Mouse (Mus musculus): Measurements from ENCODE around the gene Rps6ka5. TPM values are rescaled to one million over a fixed set of nuclear protein-coding genes. Genes with fewer than 3 reads are reported as not detected.

Gene Rps6ka5
- polyA plus RNA-seq, 1 experiment from 2014 or later = 6.1 TPM

DNA sequence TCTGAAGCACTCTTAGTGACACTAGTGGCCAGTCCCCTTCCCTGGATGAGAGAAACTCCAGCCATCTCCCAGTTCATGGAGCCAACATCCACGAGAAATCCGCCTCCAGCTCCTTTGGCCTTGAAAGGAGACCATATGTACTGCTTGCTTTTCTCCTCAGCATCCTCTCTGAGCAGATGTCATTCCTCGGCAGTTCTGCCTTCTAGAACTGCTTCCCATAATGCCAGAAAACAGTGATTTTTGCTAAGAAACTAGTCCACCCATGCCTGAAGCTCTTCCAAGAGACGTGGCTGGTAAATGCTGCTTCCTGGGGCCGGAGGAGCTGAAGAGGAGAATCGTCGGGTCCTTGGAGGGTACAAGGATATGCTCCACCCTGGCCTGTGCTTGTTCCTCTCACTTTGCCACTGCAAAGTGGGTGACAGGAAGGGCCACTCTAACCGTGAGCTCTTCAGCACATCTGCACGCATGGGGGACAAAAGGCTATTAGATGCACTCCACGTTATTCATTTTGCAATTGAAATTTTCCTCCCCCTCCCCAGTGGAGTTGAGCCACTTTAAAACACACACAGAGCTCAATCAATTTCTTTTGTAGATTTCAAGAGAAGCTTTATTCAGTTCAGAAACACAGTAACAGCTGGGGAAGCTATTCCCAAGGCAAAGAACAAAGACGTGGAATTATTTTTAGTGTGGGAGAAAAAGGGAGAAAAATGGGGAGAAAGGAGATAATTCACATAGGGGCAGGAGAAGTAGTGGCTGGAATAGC, 36.1 kb upstream of the Rps6ka5 start:
- Histone ChIP-seq H3K27me3 (ENCODE audit: control insufficient read depth, insufficient read depth, low read length) (no peaks in the 10 kb centered on the region), H3K4me1 (ENCODE audit: control insufficient read depth, insufficient read depth, low read length) (no peaks in the 10 kb centered on the region), H3K9ac (ENCODE audit: low read depth, low read length) (no peak overlapping the region), H3K9me3 (replicated peaks; ENCODE audit: control insufficient read depth, low read length) (no peaks in the 10 kb centered on the region), H3K4me2 (no peak overlapping the region), H3K27ac (ENCODE audit: low read depth, low read length) (no peak overlapping the region), H3K4me3 (ENCODE audit: low read depth, low read length) (no peak overlapping the region), H3K36me3 (ENCODE audit: control insufficient read depth, insufficient read depth, low read length) (no peaks in the 10 kb centered on the region)
- ATAC-seq (replicated peaks; ENCODE audit: insufficient number of reproducible peaks, low FRiP score, low TSS enrichment) = no peak
- WGBS (ENCODE audit: insufficient replicate concordance) = 67% methylated on average over 11 of the region's 11 CpGs

DNA sequence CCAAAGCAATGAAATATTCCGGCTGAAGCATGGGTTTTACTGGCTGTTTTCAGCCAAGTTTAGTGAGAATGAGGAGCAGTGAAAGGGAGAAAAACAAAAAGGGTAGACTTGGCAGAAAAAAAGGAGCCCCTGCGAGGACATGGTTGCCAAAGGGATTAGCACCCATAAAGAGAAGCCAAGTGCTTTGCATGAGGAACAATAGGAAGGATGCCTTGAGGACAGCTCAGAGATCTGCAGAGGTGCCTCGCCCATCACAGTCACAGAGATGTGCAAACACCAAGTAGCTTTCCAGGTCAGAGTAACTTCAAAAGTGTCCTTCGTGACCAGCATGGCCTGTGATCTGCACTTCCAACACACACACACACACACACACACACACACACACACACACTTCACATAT, 30.6 kb upstream of the Rps6ka5 start:
- Histone ChIP-seq H3K4me2 (no peak overlapping the region), H3K36me3 (ENCODE audit: control insufficient read depth, insufficient read depth, low read length) (no peaks in the 10 kb centered on the region), H3K4me1 (ENCODE audit: control insufficient read depth, insufficient read depth, low read length) (no peaks in the 10 kb centered on the region), H3K9me3 (replicated peaks; ENCODE audit: control insufficient read depth, low read length) (no peaks in the 10 kb centered on the region), H3K27me3 (ENCODE audit: control insufficient read depth, insufficient read depth, low read length) (no peaks in the 10 kb centered on the region), H3K9ac (ENCODE audit: low read depth, low read length) (no peak overlapping the region), H3K4me3 (ENCODE audit: low read depth, low read length) (no peak overlapping the region), H3K27ac (ENCODE audit: low read depth, low read length) (no peak overlapping the region)
- no peak for ATAC-seq (replicated peaks; ENCODE audit: insufficient number of reproducible peaks, low FRiP score, low TSS enrichment)
- WGBS (ENCODE audit: insufficient replicate concordance) = 60% methylated on average over 4 of the region's 4 CpGs

DNA sequence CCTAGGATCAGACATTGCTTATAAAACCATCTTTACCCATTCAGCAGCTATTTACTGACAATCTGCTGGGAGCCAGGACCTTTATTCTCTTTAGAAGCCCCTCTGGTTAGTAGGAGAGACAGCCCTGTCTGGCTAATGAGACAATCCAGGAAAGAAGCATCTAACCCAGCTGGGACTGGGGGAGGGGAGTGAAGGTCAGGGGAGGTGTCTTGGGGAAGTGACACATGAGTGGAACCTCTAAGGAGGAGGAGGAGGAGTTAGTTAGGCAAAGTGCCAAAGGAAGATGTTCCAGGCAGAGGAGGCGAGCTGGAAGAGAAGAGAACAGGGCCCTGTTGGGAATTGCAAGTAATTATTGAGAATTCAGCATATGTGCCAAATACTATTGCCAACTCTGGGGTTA, 26.9 kb upstream of the Rps6ka5 start:
- H3K36me3 ChIP-seq (ENCODE audit: control insufficient read depth, insufficient read depth, low read length) = no peaks in the 10 kb centered on the region
- no peak overlapping the region for H3K4me3 ChIP-seq (ENCODE audit: low read depth, low read length)
- H3K27ac ChIP-seq (ENCODE audit: low read depth, low read length) = no peak overlapping the region
- no peaks in the 10 kb centered on the region for H3K27me3 ChIP-seq (ENCODE audit: control insufficient read depth, insufficient read depth, low read length)
- WGBS (ENCODE audit: insufficient replicate concordance) = 57% methylated on average over 1 of the region's 1 CpGs
- no peaks in the 10 kb centered on the region for H3K9me3 ChIP-seq (replicated peaks; ENCODE audit: control insufficient read depth, low read length)
- no peak overlapping the region for H3K9ac ChIP-seq (ENCODE audit: low read depth, low read length)
- no peak overlapping the region for H3K4me2 ChIP-seq
- H3K4me1 ChIP-seq (ENCODE audit: control insufficient read depth, insufficient read depth, low read length) = no peaks in the 10 kb centered on the region
- ATAC-seq (replicated peaks; ENCODE audit: insufficient number of reproducible peaks, low FRiP score, low TSS enrichment) = no peak

DNA sequence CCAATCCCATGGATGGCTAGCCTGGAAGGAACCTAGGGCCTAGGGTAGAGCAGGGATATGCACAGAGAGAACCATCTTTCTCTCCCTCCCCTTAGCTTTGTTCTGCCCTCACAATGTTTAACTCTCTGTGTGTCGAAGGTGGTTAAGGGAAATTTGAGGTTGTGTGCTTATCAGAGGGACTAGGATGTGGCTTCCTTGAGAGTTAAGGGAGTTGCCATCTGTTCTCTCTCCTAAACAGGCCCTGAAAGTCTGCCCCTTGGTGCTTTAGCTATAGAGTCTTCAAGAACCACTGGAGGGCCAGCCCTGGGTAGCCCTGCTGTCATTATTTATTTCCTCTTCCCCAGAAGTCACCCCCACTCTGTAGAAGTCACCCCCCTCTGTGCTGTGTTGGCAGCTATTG, 26.2 kb upstream of the Rps6ka5 start:
- Histone ChIP-seq H3K27me3 (ENCODE audit: control insufficient read depth, insufficient read depth, low read length) (no peaks in the 10 kb centered on the region), H3K36me3 (ENCODE audit: control insufficient read depth, insufficient read depth, low read length) (no peaks in the 10 kb centered on the region), H3K4me3 (ENCODE audit: low read depth, low read length) (no peak overlapping the region), H3K9ac (ENCODE audit: low read depth, low read length) (no peak overlapping the region), H3K9me3 (replicated peaks; ENCODE audit: control insufficient read depth, low read length) (no peaks in the 10 kb centered on the region), H3K27ac (ENCODE audit: low read depth, low read length) (no peak overlapping the region), H3K4me2 (no peak overlapping the region), H3K4me1 (ENCODE audit: control insufficient read depth, insufficient read depth, low read length) (no peaks in the 10 kb centered on the region)
- no peak for ATAC-seq (replicated peaks; ENCODE audit: insufficient number of reproducible peaks, low FRiP score, low TSS enrichment)
- 59% methylated on average over 1 of the region's 1 CpGs for WGBS (ENCODE audit: insufficient replicate concordance)

DNA sequence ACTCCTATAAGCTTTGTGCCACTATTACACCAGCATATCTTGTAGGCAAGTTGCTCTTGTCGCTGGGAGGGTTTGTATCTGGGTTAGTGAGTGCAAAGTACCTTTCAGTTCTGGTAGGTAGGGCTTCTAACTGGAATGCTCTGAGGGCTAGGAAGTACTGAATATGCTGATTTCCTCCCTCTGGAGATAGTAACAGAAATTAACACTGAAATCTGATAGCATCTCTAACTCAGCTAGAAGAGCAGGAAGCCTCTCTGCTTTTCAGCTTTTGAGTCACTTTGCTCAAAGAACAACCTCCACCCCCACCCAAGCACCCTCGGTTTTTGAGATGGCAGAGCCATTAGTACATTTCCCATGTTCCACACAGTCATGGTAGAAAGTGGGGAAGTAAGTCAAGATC, 15.7 kb upstream of the Rps6ka5 start:
- no peaks in the 10 kb centered on the region for H3K27me3 ChIP-seq (ENCODE audit: control insufficient read depth, insufficient read depth, low read length)
- no peak overlapping the region for H3K4me3 ChIP-seq (ENCODE audit: low read depth, low read length)
- no peaks in the 10 kb centered on the region for H3K9me3 ChIP-seq (replicated peaks; ENCODE audit: control insufficient read depth, low read length)
- H3K36me3 ChIP-seq (ENCODE audit: control insufficient read depth, insufficient read depth, low read length) = no peaks in the 10 kb centered on the region
- H3K4me1 ChIP-seq (ENCODE audit: control insufficient read depth, insufficient read depth, low read length) = no peaks in the 10 kb centered on the region
- H3K4me2 ChIP-seq = no peak overlapping the region
- WGBS (ENCODE audit: insufficient replicate concordance) = 51% methylated on average over 2 of the region's 2 CpGs
- H3K9ac ChIP-seq (ENCODE audit: low read depth, low read length) = no peak overlapping the region
- no peak for ATAC-seq (replicated peaks; ENCODE audit: insufficient number of reproducible peaks, low FRiP score, low TSS enrichment)
- no peak overlapping the region for H3K27ac ChIP-seq (ENCODE audit: low read depth, low read length)

DNA sequence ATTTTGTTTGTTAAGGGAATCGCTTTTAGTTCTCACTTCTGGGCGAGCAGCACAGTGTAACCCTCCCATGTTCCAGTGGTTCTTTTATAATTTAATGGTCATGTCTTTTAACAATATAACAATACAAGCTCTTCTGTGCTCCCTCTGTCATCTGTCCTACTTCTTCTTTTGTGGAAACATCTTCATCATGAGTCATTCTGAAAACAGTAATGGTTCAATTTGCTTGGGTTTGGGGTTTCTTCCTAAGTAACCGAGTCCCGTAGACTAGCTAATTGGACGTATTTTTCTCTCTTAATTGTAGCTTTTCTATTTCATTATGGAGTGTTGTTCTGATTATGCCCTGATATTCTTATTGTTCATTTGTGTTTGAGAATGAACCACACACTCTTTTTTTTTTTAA, 13.5 kb upstream of the Rps6ka5 start:
- Histone ChIP-seq H3K9ac (ENCODE audit: low read depth, low read length) (no peak overlapping the region), H3K4me3 (ENCODE audit: low read depth, low read length) (no peak overlapping the region), H3K9me3 (replicated peaks; ENCODE audit: control insufficient read depth, low read length) (no peaks in the 10 kb centered on the region), H3K4me1 (ENCODE audit: control insufficient read depth, insufficient read depth, low read length) (no peaks in the 10 kb centered on the region), H3K27me3 (ENCODE audit: control insufficient read depth, insufficient read depth, low read length) (no peaks in the 10 kb centered on the region), H3K4me2 (no peak overlapping the region), H3K36me3 (ENCODE audit: control insufficient read depth, insufficient read depth, low read length) (no peaks in the 10 kb centered on the region), H3K27ac (ENCODE audit: low read depth, low read length) (no peak overlapping the region)
- 85% methylated on average over 5 of the region's 5 CpGs for WGBS (ENCODE audit: insufficient replicate concordance)
- ATAC-seq (replicated peaks; ENCODE audit: insufficient number of reproducible peaks, low FRiP score, low TSS enrichment) = no peak

DNA sequence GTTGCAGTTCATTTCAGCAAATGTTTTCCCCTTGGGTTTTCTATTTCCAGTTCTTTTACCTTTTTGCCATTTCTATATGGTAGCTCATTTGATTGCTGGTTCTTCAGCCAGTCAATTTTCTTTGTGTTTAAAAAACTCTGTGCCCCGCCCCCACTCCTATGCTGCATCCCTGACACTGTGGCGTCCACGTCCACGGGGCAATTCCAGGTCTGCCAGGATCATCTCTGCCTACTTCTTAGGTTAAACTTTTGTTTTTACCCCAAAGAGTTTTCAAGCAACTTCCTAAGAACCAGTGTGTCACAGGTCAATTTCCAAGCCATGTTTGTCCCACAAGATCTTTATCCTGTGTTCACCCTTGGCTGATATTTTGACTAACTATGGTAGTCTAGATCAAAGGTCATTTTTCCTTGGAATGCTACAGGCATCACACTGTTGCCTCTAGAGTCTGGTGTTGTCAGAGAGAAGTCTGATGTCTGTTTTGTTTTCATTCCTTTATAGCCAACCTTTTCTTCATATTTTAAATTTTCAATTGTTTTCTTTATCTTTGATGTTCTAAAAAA, 12.3 kb upstream of the Rps6ka5 start:
- H3K36me3 ChIP-seq (ENCODE audit: control insufficient read depth, insufficient read depth, low read length) = no peaks in the 10 kb centered on the region
- H3K4me1 ChIP-seq (ENCODE audit: control insufficient read depth, insufficient read depth, low read length) = no peaks in the 10 kb centered on the region
- WGBS (ENCODE audit: insufficient replicate concordance) = 67% methylated on average over 4 of the region's 4 CpGs
- H3K27ac ChIP-seq (ENCODE audit: low read depth, low read length) = no peak overlapping the region
- ATAC-seq (replicated peaks; ENCODE audit: insufficient number of reproducible peaks, low FRiP score, low TSS enrichment) = no peak
- H3K9me3 ChIP-seq (replicated peaks; ENCODE audit: control insufficient read depth, low read length) = no peaks in the 10 kb centered on the region
- no peak overlapping the region for H3K9ac ChIP-seq (ENCODE audit: low read depth, low read length)
- H3K27me3 ChIP-seq (ENCODE audit: control insufficient read depth, insufficient read depth, low read length) = no peaks in the 10 kb centered on the region
- no peak overlapping the region for H3K4me2 ChIP-seq
- no peak overlapping the region for H3K4me3 ChIP-seq (ENCODE audit: low read depth, low read length)

DNA sequence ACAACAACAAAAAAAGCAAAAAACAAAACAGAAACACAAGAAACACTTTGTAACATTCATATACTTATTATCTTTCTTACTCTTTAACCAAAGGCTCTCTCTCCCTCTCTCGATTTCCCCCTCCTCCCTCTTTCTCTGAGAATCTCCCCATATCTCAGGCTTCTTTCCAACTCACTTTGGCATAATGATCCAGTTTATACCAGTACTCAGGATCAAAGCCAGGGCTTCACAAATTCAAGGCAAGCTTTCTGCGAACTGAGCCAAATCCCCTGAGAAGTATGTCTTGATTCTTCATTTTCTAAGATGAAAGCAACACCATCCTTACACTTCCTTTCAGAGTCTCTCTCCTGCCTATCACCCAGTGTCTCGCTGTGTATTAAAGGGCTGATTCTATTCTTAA, 11.7 kb upstream of the Rps6ka5 start:
- no peaks in the 10 kb centered on the region for H3K4me1 ChIP-seq (ENCODE audit: control insufficient read depth, insufficient read depth, low read length)
- H3K36me3 ChIP-seq (ENCODE audit: control insufficient read depth, insufficient read depth, low read length) = no peaks in the 10 kb centered on the region
- H3K9ac ChIP-seq (ENCODE audit: low read depth, low read length) = no peak overlapping the region
- no peak overlapping the region for H3K4me3 ChIP-seq (ENCODE audit: low read depth, low read length)
- no peak overlapping the region for H3K27ac ChIP-seq (ENCODE audit: low read depth, low read length)
- no peak for ATAC-seq (replicated peaks; ENCODE audit: insufficient number of reproducible peaks, low FRiP score, low TSS enrichment)
- H3K9me3 ChIP-seq (replicated peaks; ENCODE audit: control insufficient read depth, low read length) = no peaks in the 10 kb centered on the region
- WGBS (ENCODE audit: insufficient replicate concordance) = 55% methylated on average over 3 of the region's 3 CpGs
- H3K4me2 ChIP-seq = no peak overlapping the region
- H3K27me3 ChIP-seq (ENCODE audit: control insufficient read depth, insufficient read depth, low read length) = no peaks in the 10 kb centered on the region

DNA sequence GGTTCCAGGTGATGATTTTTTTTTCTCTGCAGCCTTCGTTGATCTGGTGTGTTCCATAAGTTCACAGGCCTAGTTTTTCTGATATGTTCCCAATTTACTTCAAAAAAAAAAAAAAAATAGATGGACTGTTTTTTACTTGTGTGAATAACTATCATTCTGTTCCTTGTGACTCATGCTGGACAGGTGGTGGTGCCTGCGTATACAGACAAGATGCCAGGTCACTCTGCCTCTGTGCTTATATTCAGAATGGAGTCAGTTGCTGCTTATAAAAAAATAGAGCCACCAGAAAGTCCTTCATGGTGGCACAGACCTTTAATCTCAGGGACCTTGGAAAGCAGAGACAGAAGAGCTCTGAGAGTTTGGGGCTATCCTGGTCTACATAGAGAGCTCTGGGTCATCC, 8.8 kb upstream of the Rps6ka5 start:
- H3K36me3 ChIP-seq (ENCODE audit: control insufficient read depth, insufficient read depth, low read length) = no peaks in the 10 kb centered on the region
- ATAC-seq (replicated peaks; ENCODE audit: insufficient number of reproducible peaks, low FRiP score, low TSS enrichment) = no peak
- no peak overlapping the region for H3K4me3 ChIP-seq (ENCODE audit: low read depth, low read length)
- no peak overlapping the region for H3K27ac ChIP-seq (ENCODE audit: low read depth, low read length)
- no peak overlapping the region for H3K9ac ChIP-seq (ENCODE audit: low read depth, low read length)
- 92% methylated on average over 2 of the region's 2 CpGs for WGBS (ENCODE audit: insufficient replicate concordance)
- no peaks in the 10 kb centered on the region for H3K27me3 ChIP-seq (ENCODE audit: control insufficient read depth, insufficient read depth, low read length)
- no peak overlapping the region for H3K4me2 ChIP-seq
- H3K9me3 ChIP-seq (replicated peaks; ENCODE audit: control insufficient read depth, low read length) = no peaks in the 10 kb centered on the region
- H3K4me1 ChIP-seq (ENCODE audit: control insufficient read depth, insufficient read depth, low read length) = no peaks in the 10 kb centered on the region

Measured in heart, embryonic 11.5 days (tissue).